Mouse (Mus musculus) megakaryocyte, embryonic 14.5 days (primary cell): ENCODE data around the gene Mrps34. TPM values are rescaled to one million over a fixed set of nuclear protein-coding genes. Genes with fewer than 3 reads are reported as not detected.

Source experiments
- H3K27me3 ChIP-seq: replicated peaks from 2 replicates; pipeline ENCODE3; 2012; ENCODE audit warnings: inconsistent platforms
- H3K36me3 ChIP-seq: replicated peaks from 2 replicates; pipeline ENCODE3; 2012; ENCODE audit warnings: low read length, inconsistent platforms, mixed read lengths
- H3K4me1 ChIP-seq: 2 replicates; pipeline ENCODE4 v1.6.1; 2012; ENCODE audit warnings: inconsistent platforms
- H3K4me3 ChIP-seq: replicated peaks from 2 replicates; pipeline ENCODE3; 2012; ENCODE audit warnings: moderate library complexity, mild to moderate bottlenecking, inconsistent platforms
- H3K9me3 ChIP-seq: 2 replicates; pipeline ENCODE4 v1.6.1; 2012; ENCODE audit warnings: inconsistent platforms
- FLI1 ChIP-seq: IDR thresholded peaks from 2 replicates; pipeline ENCODE4 v1.6.1; 2012; ENCODE audit warnings: low read length, inconsistent platforms, mixed read lengths
- GATA1 ChIP-seq: IDR thresholded peaks from 3 replicates; pipeline ENCODE4 v1.6.1; 2012; ENCODE audit warnings: mixed read lengths, low read length, inconsistent platforms, borderline replicate concordance
- polyA plus RNA-seq: library from polyadenylated mRNA; stranded (reverse); fragments of >175 nt; gene quantifications from 2 replicates; pipeline ENCODE4 v1.2.3, GENCODE M21; 2012; ENCODE audit warnings: low replicate concordance; ENCODE audit not compliant: insufficient read depth

Mrps34 gene
- polyA plus RNA-seq, 1 experiment = 75.3 TPM

- Histone ChIP-seq H3K36me3 (peaks cover 28% of the 10 kb centered on the region), H3K4me3 (no peak overlapping the region), H3K4me1 (peaks cover 43% of the 10 kb centered on the region), H3K27me3 (peaks cover 12% of the 10 kb centered on the region), H3K9me3 (no peaks in the 10 kb centered on the region)
- TF ChIP-seq FLI1 (no peak), GATA1 (no peak)
These were observed 16.9 kb upstream of the Mrps34 start for GRCm38 (mm10) chr17:24878117-24878397.

- peaks cover 44% of the 10 kb centered on the region for H3K4me1 ChIP-seq
- H3K9me3 ChIP-seq = no peaks in the 10 kb centered on the region
- peaks cover 12% of the 10 kb centered on the region for H3K27me3 ChIP-seq
- TF ChIP-seq FLI1 (no peak), GATA1 (no peak)
- H3K36me3 ChIP-seq = peaks cover 32% of the 10 kb centered on the region
- no peak overlapping the region for H3K4me3 ChIP-seq
These were observed 16.4 kb upstream of the Mrps34 start for GRCm38 (mm10) chr17:24878531-24878930.

- peaks cover 49% of the 10 kb centered on the region for H3K36me3 ChIP-seq
- no peaks in the 10 kb centered on the region for H3K9me3 ChIP-seq
- peaks cover 48% of the 10 kb centered on the region for H3K4me1 ChIP-seq
- peaks cover 4% of the 10 kb centered on the region for H3K27me3 ChIP-seq
- peak overlapping the region; percentile 79 for H3K4me3 ChIP-seq
- TF ChIP-seq GATA1 (no peak), FLI1 (no peak; the same call in 1 of the 2 replicates)
These were observed 13.0 kb upstream of the Mrps34 start for GRCm38 (mm10) chr17:24881738-24882440.

- Histone ChIP-seq H3K36me3 (peaks cover 63% of the 10 kb centered on the region), H3K4me1 (peaks cover 65% of the 10 kb centered on the region), H3K4me3 (peak overlapping the region; percentile 99), H3K9me3 (no peaks in the 10 kb centered on the region), H3K27me3 (no peaks in the 10 kb centered on the region)
- no peak for TF ChIP-seq GATA1
- TF ChIP-seq FLI1 = no peak
These were observed 10.5 kb upstream of the Mrps34 start for GRCm38 (mm10) chr17:24884391-24884790.

GRCm38 (mm10) chr17:24885356-24886133 lies 9.4 kb upstream of the Mrps34 start:
- TF ChIP-seq GATA1 (no peak), FLI1 (no peak)
- no peaks in the 10 kb centered on the region for H3K9me3 ChIP-seq
- H3K4me1 ChIP-seq = peaks cover 70% of the 10 kb centered on the region
- H3K36me3 ChIP-seq = peaks cover 71% of the 10 kb centered on the region
- peak overlapping the region; percentile 99 for H3K4me3 ChIP-seq
- H3K27me3 ChIP-seq = no peaks in the 10 kb centered on the region

- no peaks in the 10 kb centered on the region for H3K27me3 ChIP-seq
- TF ChIP-seq GATA1 = no peak
- TF ChIP-seq FLI1 = no peak
- peaks cover 70% of the 10 kb centered on the region for H3K4me1 ChIP-seq
- H3K36me3 ChIP-seq = peaks cover 71% of the 10 kb centered on the region
- no peaks in the 10 kb centered on the region for H3K9me3 ChIP-seq
- peak within 1 kb of the TSS; percentile 99 for H3K4me3 ChIP-seq
These were observed 8.6 kb upstream of the Mrps34 start, which contains the start of the genes Nubp2 and Spsb3 for GRCm38 (mm10) chr17:24886134-24886931. TSS of gene Nubp2 (minus strand) at chr17:24886349. TSS of gene Spsb3 (plus strand) at chr17:24886643.

GRCm38 (mm10) chr17:24886932-24887271 lies 8.0 kb upstream of the Mrps34 start:
- H3K36me3 ChIP-seq = peaks cover 69% of the 10 kb centered on the region
- no peaks in the 10 kb centered on the region for H3K9me3 ChIP-seq
- no peaks in the 10 kb centered on the region for H3K27me3 ChIP-seq
- H3K4me3 ChIP-seq = peak overlapping the region; percentile 99
- H3K4me1 ChIP-seq = peaks cover 65% of the 10 kb centered on the region
- TF ChIP-seq FLI1 = no peak
- no peak for TF ChIP-seq GATA1

GRCm38 (mm10) chr17:24887291-24888080 lies 7.4 kb upstream of the Mrps34 start:
- no peak for TF ChIP-seq GATA1
- no peak for TF ChIP-seq FLI1
- Histone ChIP-seq H3K4me1 (peaks cover 62% of the 10 kb centered on the region), H3K36me3 (peaks cover 69% of the 10 kb centered on the region)

GRCm38 (mm10) chr17:24888862-24889261 lies 6.1 kb upstream of the Mrps34 start:
- Histone ChIP-seq H3K4me3 (peak overlapping the region; percentile 4), H3K27me3 (no peaks in the 10 kb centered on the region), H3K9me3 (no peaks in the 10 kb centered on the region), H3K4me1 (peaks cover 67% of the 10 kb centered on the region), H3K36me3 (peaks cover 69% of the 10 kb centered on the region)
- no peak for TF ChIP-seq FLI1
- TF ChIP-seq GATA1 = no peak

More at GRCm38 (mm10) chr17:24887291-24888080, 7.4 kb upstream of the Mrps34 start:
- Histone ChIP-seq H3K27me3 (no peaks in the 10 kb centered on the region), H3K4me3 (peak overlapping the region; percentile 99), H3K9me3 (no peaks in the 10 kb centered on the region)
